Mouse (Mus musculus) embryonic facial prominence, embryonic 12.5 days (tissue): Measurements from ENCODE around the gene Rgs9. TPM values are rescaled to one million over a fixed set of nuclear protein-coding genes. Genes with fewer than 3 reads are reported as not detected.

ENCODE experiments used
- ATAC-seq: fragments of 200-750 bp; cut with Nextera tagmentation; 2 replicates; pipeline ENCODE4 v1.8.0; 2017; ENCODE audit not compliant: insufficient number of reproducible peaks, insufficient read depth, low FRiP score, low TSS enrichment
- H3K27ac ChIP-seq: fragments of 300-500 bp; sonication (generic); 2 replicates; pipeline ENCODE4 v1.5.1; 2016; ENCODE audit warnings: mild to moderate bottlenecking
- H3K27me3 ChIP-seq: fragments of 300-500 bp; sonication (generic); 2 replicates; pipeline ENCODE4 v1.6.1; 2016; ENCODE audit warnings: mild to moderate bottlenecking, moderate library complexity
- H3K36me3 ChIP-seq: fragments of 300-500 bp; sonication (generic); 2 replicates; pipeline ENCODE4 v1.6.1; 2016; ENCODE audit warnings: mild to moderate bottlenecking
- H3K4me1 ChIP-seq: fragments of 300-500 bp; sonication (generic); 2 replicates; pipeline ENCODE4 v1.6.1; 2016
- H3K4me2 ChIP-seq: fragments of 300-500 bp; sonication (generic); replicated peaks from 2 replicates; pipeline ENCODE4 v1.6.1; 2016; ENCODE audit warnings: mild to moderate bottlenecking, moderate library complexity
- H3K4me3 ChIP-seq: fragments of 300-500 bp; sonication (generic); 2 replicates; pipeline ENCODE4 v1.5.1; 2016; ENCODE audit warnings: mild to moderate bottlenecking
- H3K9ac ChIP-seq: fragments of 300-500 bp; sonication (generic); 2 replicates; pipeline ENCODE4 v1.6.1; 2016; ENCODE audit warnings: mild to moderate bottlenecking, moderate library complexity
- H3K9me3 ChIP-seq: fragments of 300-500 bp; sonication (generic); 2 replicates; pipeline ENCODE4 v1.6.1; 2016; ENCODE audit warnings: mild to moderate bottlenecking, moderate library complexity
- WGBS: fragments of 180-500 bp; shearing (Covaris S2); methylation state at CpG from one replicate; pipeline ENCODE4 v1.1.7; 2016; 5-methylcytosine and 5-hydroxymethylcytosine counted together
- polyA plus RNA-seq: library from polyadenylated mRNA; unstranded; fragments of >200 nt; fragmentation: Nextera tagmentation; extraction: Ambion mirVana; gene quantifications from 2 replicates; pipeline ENCODE4 v1.2.1, GENCODE M21; 2016

Rgs9 gene
- polyA plus RNA-seq, 1 experiment from 2014 or later: 1.9 TPM

DNA sequence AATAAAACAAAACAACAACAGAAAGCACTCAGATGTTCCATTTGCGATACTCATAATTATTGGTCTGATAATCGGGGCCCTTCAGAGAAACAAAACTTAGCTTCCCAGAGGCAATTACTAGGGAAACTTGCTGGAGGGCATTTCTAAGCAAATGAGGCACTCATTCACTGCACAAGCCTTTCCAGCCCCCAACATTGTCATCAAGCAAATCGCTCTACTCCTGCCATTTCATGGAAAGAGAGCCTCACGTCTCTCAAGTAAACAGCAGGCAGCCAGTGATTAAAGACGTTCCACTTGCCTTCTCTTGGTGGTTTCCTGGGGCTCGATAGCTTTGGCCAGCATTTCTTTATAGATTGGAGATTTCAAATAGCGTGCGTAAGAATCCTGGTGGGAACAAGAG lies 60.1 kb downstream of the Rgs9 start:
- Histone ChIP-seq H3K36me3 (no peaks in the 10 kb centered on the region), H3K9me3 (no peaks in the 10 kb centered on the region), H3K9ac (no peak overlapping the region), H3K4me3 (no peak overlapping the region), H3K4me1 (no peaks in the 10 kb centered on the region), H3K27me3 (no peaks in the 10 kb centered on the region), H3K4me2 (no peak overlapping the region), H3K27ac (no peak overlapping the region)
- 37% methylated on average over 8 of the region's 8 CpGs for WGBS
- no peak for ATAC-seq

DNA sequence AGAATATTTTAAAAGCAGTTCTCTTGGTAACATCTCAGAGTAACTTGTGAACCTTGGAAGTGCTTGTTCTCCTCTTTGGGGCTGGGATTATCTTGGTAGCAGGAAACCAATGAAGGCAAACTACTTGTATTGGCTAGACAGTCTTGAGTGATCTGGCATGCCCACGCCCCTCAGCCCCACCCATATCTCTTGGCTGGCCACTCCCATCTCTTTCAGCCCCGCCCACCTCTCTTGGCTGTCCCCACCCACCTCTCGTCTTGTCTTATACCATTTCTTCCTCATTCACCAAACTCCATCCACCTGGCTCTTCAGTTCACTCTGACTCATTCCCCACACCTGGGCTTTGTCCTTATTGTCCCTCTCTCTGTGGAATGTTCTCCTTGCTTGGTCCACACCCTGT lies 64.3 kb downstream of the Rgs9 start:
- ATAC-seq: no peak
- Histone ChIP-seq H3K4me3 (no peak overlapping the region), H3K27me3 (no peaks in the 10 kb centered on the region), H3K36me3 (no peaks in the 10 kb centered on the region), H3K27ac (no peak overlapping the region), H3K4me2 (no peak overlapping the region), H3K9me3 (no peaks in the 10 kb centered on the region), H3K9ac (no peak overlapping the region), H3K4me1 (no peaks in the 10 kb centered on the region)
- WGBS: 73% methylated on average over 3 of the region's 3 CpGs

DNA sequence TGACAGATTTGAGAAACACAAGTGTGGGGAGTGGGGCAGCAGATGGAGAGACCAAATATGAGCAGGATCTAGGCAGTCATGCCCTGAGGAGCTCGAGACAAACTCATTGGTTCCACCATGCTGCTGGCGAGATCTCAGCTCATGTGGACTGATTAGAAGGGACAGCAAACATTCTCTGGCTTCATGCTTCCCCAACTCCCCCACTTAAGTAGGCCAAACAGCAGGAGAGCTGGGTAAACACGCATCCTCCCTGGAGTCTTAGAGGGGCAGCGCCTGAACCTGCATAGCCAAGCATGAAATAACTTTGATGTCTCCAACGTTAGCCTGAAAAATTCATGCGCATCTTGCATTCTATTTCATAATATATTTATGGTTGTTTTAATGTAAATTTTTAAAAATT lies 65.1 kb downstream of the Rgs9 start:
- Histone ChIP-seq H3K9ac (no peak overlapping the region), H3K36me3 (no peaks in the 10 kb centered on the region), H3K4me1 (no peaks in the 10 kb centered on the region), H3K4me3 (no peak overlapping the region), H3K4me2 (no peak overlapping the region), H3K27me3 (no peaks in the 10 kb centered on the region), H3K27ac (no peak overlapping the region), H3K9me3 (no peaks in the 10 kb centered on the region)
- ATAC-seq: no peak
- WGBS: 75% methylated on average over 6 of the region's 6 CpGs

DNA sequence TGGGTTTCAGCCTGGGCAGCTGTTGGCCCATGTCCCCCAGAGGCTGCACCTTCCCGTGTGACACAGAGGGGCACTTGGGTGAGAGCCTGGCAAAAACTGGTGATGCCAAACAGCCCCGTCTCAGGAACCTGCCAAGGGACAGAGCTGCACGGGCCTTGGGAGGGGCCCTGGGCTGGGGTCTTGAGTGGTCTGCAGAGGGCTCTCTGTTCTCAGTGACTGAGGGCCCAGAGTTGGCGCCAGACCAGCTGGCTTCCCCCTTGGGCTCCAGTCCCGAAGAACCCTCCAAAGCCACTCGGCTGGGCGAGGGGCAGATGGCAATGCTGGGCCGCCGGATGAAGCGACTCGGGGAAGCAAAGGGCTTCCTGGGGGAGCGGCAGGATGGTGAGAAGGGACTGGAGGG lies 70.8 kb downstream of the Rgs9 start:
- no peak overlapping the region for H3K27ac ChIP-seq
- H3K9me3 ChIP-seq: no peaks in the 10 kb centered on the region
- H3K4me1 ChIP-seq: no peaks in the 10 kb centered on the region
- H3K4me3 ChIP-seq: no peak overlapping the region
- H3K27me3 ChIP-seq: no peaks in the 10 kb centered on the region
- no peaks in the 10 kb centered on the region for H3K36me3 ChIP-seq
- H3K4me2 ChIP-seq: no peak overlapping the region
- no peak for ATAC-seq
- 89% methylated on average over 12 of the region's 12 CpGs for WGBS
- H3K9ac ChIP-seq: no peak overlapping the region

DNA sequence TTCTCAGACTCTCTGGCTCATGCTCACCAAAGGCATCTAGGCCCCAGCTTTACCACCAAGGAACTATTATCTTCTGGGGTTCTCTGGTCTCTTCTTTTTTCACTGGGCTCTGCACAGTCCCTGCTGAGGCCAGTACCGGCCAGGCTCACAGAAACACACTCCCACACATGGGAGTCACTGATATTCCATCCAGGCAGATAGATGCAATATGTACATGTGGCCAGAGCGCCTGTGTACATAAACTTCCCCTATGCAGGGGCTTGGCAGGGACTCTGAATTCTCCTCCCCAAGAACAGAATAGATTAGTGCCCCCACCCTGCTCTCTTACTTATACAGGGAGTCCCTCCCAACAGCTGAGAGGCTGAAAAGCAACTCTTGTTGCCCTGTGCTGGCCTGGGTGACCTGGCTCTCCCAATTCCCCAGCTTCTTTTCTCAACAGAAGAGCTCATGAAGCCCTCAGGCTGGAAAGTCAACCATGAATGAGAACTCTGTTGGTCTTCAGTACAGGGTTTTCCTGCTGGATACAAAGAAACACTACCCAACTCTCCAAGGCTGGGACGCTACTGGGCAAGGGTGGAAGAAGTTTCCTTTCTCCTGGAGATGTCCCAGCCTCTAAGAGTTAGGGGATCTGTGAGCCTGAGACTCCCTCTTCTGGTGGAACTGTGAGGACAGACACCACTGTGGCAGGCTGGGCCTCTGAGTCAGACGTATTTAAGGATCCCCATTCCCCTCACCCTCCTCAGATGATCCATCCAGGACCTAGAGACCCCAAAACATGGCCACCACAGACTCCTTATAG lies 76.5 kb downstream of the Rgs9 start:
- peaks cover 7% of the 10 kb centered on the region for H3K4me1 ChIP-seq
- ATAC-seq: no peak
- no peak overlapping the region for H3K4me2 ChIP-seq
- H3K9me3 ChIP-seq: no peaks in the 10 kb centered on the region
- WGBS: 32% methylated on average over 4 of the region's 4 CpGs
- H3K9ac ChIP-seq: no peak overlapping the region
- no peak overlapping the region for H3K4me3 ChIP-seq
- no peak overlapping the region for H3K27ac ChIP-seq
- no peaks in the 10 kb centered on the region for H3K27me3 ChIP-seq
- H3K36me3 ChIP-seq: no peaks in the 10 kb centered on the region

DNA sequence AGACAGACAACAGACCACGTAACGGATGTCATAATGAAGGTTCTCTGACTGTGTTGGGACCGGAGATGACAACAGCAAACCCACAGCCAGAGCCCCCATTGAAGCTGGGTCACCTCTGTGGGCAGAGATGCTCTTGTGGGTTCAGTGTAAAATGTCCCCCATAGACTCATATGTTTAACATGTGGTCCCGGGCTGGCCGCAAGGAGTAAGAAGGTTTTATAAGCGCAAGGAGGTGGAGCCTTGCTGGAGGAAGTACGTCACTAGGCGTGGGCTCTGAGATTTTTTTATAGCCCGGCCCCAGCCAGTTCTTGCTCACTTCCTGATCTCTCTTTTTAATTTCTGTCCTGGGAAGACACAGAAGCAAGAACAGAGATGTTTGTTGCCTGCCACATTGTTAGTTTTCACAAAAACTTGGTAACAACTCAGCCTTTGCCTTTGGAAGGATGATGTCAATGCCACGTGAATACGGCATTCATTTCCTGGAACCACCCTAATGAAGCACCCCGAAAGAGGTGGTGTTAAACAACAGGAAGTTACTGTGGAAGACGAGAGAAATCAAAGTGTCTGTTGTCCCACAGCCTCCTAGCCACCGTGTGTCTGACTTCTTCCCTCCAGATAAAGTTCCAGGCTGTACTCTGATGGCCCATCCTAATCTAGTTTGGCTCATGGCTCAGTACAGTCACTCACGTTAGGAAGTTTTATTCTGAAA lies 79.1 kb downstream of the Rgs9 start:
- Histone ChIP-seq H3K27ac (no peak overlapping the region), H3K4me2 (no peak overlapping the region), H3K9ac (no peak overlapping the region), H3K9me3 (no peaks in the 10 kb centered on the region), H3K4me1 (peaks cover 7% of the 10 kb centered on the region), H3K27me3 (no peaks in the 10 kb centered on the region), H3K36me3 (no peaks in the 10 kb centered on the region), H3K4me3 (no peak overlapping the region)
- ATAC-seq: no peak
- WGBS: 75% methylated on average over 15 of the region's 15 CpGs

DNA sequence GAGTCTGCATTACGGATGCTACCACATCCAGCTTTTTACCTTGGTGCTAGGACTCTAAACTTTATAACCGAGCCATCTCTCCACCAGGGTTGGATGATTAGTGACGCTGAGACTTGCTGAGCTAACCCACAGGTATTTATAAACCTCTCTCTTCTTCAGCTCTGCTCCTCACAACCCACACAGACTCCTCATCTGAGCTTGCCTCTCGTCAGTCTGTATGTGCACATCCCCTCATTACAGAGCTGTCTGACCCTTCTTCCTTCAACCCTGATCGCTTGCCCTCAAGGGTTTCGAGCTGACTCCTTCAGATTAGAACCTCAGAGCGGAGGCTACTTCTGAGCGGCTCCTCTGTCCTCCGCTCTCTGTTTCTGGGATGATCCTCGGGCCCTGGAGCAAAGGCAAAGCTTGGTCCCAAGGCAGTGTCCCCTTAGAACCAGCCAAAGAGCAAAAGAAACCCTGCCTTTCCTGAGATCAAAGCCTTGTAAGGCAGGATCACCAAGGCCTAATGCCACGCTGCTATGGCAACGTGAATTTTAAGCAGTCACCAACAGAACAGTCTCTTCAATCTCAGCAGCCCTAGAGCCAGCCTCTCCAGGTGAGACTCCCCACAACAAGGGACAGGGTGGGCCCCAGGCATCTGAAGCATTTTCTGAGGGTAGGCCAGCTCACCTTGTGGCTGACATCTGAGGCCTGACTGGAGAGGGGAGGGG lies 79.9 kb downstream of the Rgs9 start:
- H3K36me3 ChIP-seq: no peaks in the 10 kb centered on the region
- H3K9ac ChIP-seq: no peak overlapping the region
- H3K4me2 ChIP-seq: no peak overlapping the region
- no peak overlapping the region for H3K4me3 ChIP-seq
- no peak overlapping the region for H3K27ac ChIP-seq
- 38% methylated on average over 12 of the region's 12 CpGs for WGBS
- peaks cover 7% of the 10 kb centered on the region for H3K4me1 ChIP-seq
- H3K27me3 ChIP-seq: no peaks in the 10 kb centered on the region
- ATAC-seq: no peak
- H3K9me3 ChIP-seq: no peaks in the 10 kb centered on the region

DNA sequence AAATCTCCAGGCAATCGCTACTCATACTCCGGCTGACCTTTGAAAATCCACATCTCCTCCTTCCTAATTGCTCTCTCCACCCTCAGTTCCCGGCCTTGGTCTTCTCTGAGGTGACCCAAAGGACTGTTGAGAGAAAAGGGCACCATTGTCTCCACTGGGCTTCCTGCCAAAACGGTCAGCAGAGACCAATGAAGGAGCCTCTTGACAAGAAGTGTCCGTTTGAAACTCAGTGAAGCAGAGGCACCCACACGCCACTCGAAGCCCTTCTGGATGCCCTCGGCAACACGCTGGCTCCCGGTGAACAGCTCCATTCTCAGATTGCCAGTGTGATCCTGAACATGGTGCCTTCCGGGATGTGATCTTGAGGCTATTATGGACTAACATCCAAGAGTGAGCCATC lies 87.2 kb downstream of the Rgs9 start:
- Histone ChIP-seq H3K4me2 (no peak overlapping the region), H3K9me3 (no peaks in the 10 kb centered on the region), H3K27ac (no peak overlapping the region), H3K4me3 (no peak overlapping the region), H3K27me3 (0 out of 2 replicates have a peak, but pooled peaks cover 3% of the 10 kb centered on the region), H3K9ac (no peak overlapping the region), H3K4me1 (peaks cover 6% of the 10 kb centered on the region; the same call in 1 of the 2 replicates), H3K36me3 (no peaks in the 10 kb centered on the region)
- no peak for ATAC-seq
- WGBS: 29% methylated on average over 11 of the region's 11 CpGs

DNA sequence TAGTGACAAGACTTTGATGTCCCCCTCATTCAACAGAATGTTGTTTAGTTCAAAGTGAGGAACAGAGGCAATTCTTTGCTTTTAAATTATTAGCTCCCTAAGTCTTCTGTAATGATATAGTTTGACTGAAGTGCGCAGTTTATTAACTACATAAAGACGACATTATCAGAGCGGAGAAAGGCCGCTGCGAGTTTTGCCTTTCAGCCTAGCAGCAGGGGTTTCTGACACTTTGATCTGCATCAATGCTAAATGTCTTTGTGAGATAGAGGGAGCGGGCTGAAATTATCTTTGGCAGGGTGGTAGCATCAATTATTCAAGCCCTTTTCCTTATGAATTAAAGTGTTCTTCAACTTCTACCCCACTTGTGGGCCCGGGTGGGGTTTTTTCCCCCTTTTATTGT lies 87.6 kb downstream of the Rgs9 start:
- Histone ChIP-seq H3K9ac (no peak overlapping the region), H3K4me1 (peaks cover 6% of the 10 kb centered on the region; the same call in 1 of the 2 replicates), H3K9me3 (no peaks in the 10 kb centered on the region), H3K36me3 (no peaks in the 10 kb centered on the region), H3K4me2 (no peak overlapping the region), H3K27me3 (0 out of 2 replicates have a peak, but pooled peaks cover 3% of the 10 kb centered on the region), H3K27ac (no peak overlapping the region), H3K4me3 (no peak overlapping the region)
- no peak for ATAC-seq
- 49% methylated on average over 7 of the region's 7 CpGs for WGBS

DNA sequence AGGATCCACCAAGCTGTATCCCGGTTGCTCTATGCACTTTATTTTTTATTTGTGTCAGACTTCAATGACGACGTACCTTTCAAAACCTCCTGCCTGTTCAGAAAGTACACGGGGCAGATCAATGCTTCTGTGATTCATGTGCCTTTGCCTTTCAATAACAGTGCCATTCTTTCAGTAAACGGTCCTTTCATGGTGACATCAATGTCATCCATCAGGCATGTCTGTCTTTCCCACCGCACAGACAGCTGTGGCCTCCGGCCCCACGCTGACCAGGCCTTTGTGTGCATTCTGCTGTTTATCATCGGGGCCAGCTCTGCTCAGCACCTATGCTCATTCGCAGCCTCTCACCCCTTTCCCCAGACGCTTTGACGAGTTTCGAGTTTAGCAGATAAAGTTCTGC lies 91.2 kb downstream of the Rgs9 start:
- ATAC-seq: no peak
- no peak overlapping the region for H3K9ac ChIP-seq
- no peak overlapping the region for H3K4me3 ChIP-seq
- no peaks in the 10 kb centered on the region for H3K36me3 ChIP-seq
- H3K4me2 ChIP-seq: no peak overlapping the region
- WGBS: 52% methylated on average over 13 of the region's 13 CpGs
- 0 out of 2 replicates have a peak, but pooled peaks cover 3% of the 10 kb centered on the region for H3K27me3 ChIP-seq
- peaks cover 6% of the 10 kb centered on the region; the same call in 1 of the 2 replicates for H3K4me1 ChIP-seq
- H3K9me3 ChIP-seq: no peaks in the 10 kb centered on the region
- no peak overlapping the region for H3K27ac ChIP-seq

DNA sequence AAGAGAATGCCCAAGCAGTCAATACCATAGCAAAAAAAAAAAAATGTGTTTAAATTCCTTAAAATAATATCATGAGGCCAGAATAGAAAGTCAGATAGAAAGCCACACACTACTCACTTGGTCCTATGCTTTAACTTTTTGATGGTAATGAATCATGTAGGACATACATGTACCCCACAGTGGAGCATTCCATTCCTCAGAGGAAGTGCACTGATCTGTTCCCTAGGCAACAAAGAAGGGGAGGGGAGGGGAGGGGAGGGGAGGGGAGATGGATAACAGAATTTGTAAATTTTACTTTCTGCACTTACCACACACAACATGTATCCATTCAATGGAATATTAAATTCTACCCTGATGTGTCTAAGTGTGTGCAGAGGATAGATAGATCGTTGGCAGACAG lies 91.9 kb downstream of the Rgs9 start:
- 90% methylated on average over 1 of the region's 1 CpGs for WGBS
- Histone ChIP-seq H3K9me3 (no peaks in the 10 kb centered on the region), H3K27ac (no peak overlapping the region), H3K36me3 (no peaks in the 10 kb centered on the region), H3K4me3 (no peak overlapping the region), H3K9ac (no peak overlapping the region), H3K4me1 (peaks cover 6% of the 10 kb centered on the region; the same call in 1 of the 2 replicates), H3K27me3 (0 out of 2 replicates have a peak, but pooled peaks cover 3% of the 10 kb centered on the region), H3K4me2 (no peak overlapping the region)
- ATAC-seq: no peak
